Mouse (Mus musculus): ENCODE data around the gene Slc30a2.
"Not testable (repeated sequence)": the region's sequence is repeated elsewhere in the genome, so short reads cannot be mapped to it uniquely, and the experiment has no call there.

The Slc30a2 gene

GRCm38 (mm10) chr4:134324655-134325054 lies 18.3 kb upstream of the Slc30a2 start:
- no peak for DNase-seq

- DNase-seq = no peak
Observed at GRCm38 (mm10) chr4:134326859-134327530, 16.0 kb upstream of the Slc30a2 start.

GRCm38 (mm10) chr4:134328151-134328550 lies 14.8 kb upstream of the Slc30a2 start:
- no peak for DNase-seq

- no peak for DNase-seq
Observed at GRCm38 (mm10) chr4:134328832-134329231, 14.1 kb upstream of the Slc30a2 start.

- no peak for DNase-seq
Observed at GRCm38 (mm10) chr4:134330281-134330680, 12.7 kb upstream of the Slc30a2 start.

GRCm38 (mm10) chr4:134341231-134341630 lies 1.8 kb upstream of the Slc30a2 start:
- DNase-seq = not testable (repeated sequence)

- no peak for DNase-seq
Observed at GRCm38 (mm10) chr4:134342213-134342779, 685 bp upstream of the Slc30a2 start.

GRCm38 (mm10) chr4:134344620-134345019 lies 1.6 kb downstream of the Slc30a2 start:
- no peak for DNase-seq

- no peak for DNase-seq
Observed at GRCm38 (mm10) chr4:134345802-134346201, 2.8 kb downstream of the Slc30a2 start.

- no peak for DNase-seq
Observed at GRCm38 (mm10) chr4:134348078-134348477, 5.1 kb downstream of the Slc30a2 start.

- DNase-seq = no peak
Observed at GRCm38 (mm10) chr4:134348545-134348944, 5.6 kb downstream of the Slc30a2 start.

GRCm38 (mm10) chr4:134349829-134350228 lies 6.8 kb downstream of the Slc30a2 start:
- DNase-seq = no peak

GRCm38 (mm10) chr4:134350641-134351040 lies 7.7 kb downstream of the Slc30a2 start:
- no peak for DNase-seq

- DNase-seq = no peak
Observed at GRCm38 (mm10) chr4:134351329-134352260, 8.6 kb downstream of the Slc30a2 start.

GRCm38 (mm10) chr4:134352261-134352707 lies 9.3 kb downstream of the Slc30a2 start:
- no peak for DNase-seq

GRCm38 (mm10) chr4:134352929-134353328 lies 9.9 kb downstream of the Slc30a2 start:
- DNase-seq = no peak

- no peak for DNase-seq
Observed at GRCm38 (mm10) chr4:134353527-134354409, 10.8 kb downstream of the Slc30a2 start.

- DNase-seq = no peak
Observed at GRCm38 (mm10) chr4:134355841-134356452, 13.0 kb downstream of the Slc30a2 start.

- DNase-seq = peak; percentile 77 to 79
Observed at GRCm38 (mm10) chr4:134356591-134357460, 13.8 kb downstream of the Slc30a2 start.

GRCm38 (mm10) chr4:134357461-134357771 lies 14.4 kb downstream of the Slc30a2 start:
- no peak for DNase-seq

GRCm38 (mm10) chr4:134359649-134360048 lies 16.7 kb downstream of the Slc30a2 start:
- DNase-seq = no peak

Measured in B cell, adult 2 months (primary cell).